Mouse (Mus musculus): ENCODE measurements around the gene Mta3. TPM values are rescaled to one million over a fixed set of nuclear protein-coding genes. Genes with fewer than 3 reads are reported as not detected.

Mta3 gene
- total RNA-seq, 2 experiments from 2014 or later = 83.8 to 89.0 TPM

Other genes starting within 250 kb of the Mta3 start
- 100 to 1,000 TPM; 178 to 199 TPM for gene Cox7a2l, start 188.8 kb upstream of the Mta3 start, total RNA-seq (2021)
- gene Kcng3, start 74.3 kb upstream of the Mta3 start, total RNA-seq (2021) = 1 to 10 TPM; 6.9 to 9.4 TPM
- not detected for gene Haao, start 141.8 kb downstream of the Mta3 start, total RNA-seq (2021)

All from layer of hippocampus, postnatal 25 days (tissue).